Mouse (Mus musculus): ENCODE measurements around the gene Myd88. TPM values are rescaled to one million over a fixed set of nuclear protein-coding genes. Genes with fewer than 3 reads are reported as not detected.

The Myd88 gene
- polyA plus RNA-seq, 1 experiment from 2014 or later = 9.5 TPM

GRCm38 (mm10) chr9:119338350-119338749, 2.9 kb downstream of the Myd88 start:
- DNase-seq (ENCODE audit: extremely low spot score, low spot score) = no peak
- Histone ChIP-seq H3K4me3 (no peak overlapping the region), H3K9me3 (no peaks in the 10 kb centered on the region), H3K36me3 (replicated peaks) (peaks cover 9% of the 10 kb centered on the region), H3K27ac (no peak overlapping the region), H3K27me3 (ENCODE audit: poor library complexity, severe bottlenecking) (peaks cover 25% of the 10 kb centered on the region), H3K4me1 (peaks cover 35% of the 10 kb centered on the region)
- WGBS = 89% methylated on average over 3 of the region's 3 CpGs

- Histone ChIP-seq H3K27me3 (ENCODE audit: poor library complexity, severe bottlenecking) (peaks cover 25% of the 10 kb centered on the region), H3K9me3 (no peaks in the 10 kb centered on the region), H3K36me3 (replicated peaks) (peaks cover 4% of the 10 kb centered on the region), H3K4me3 (no peak overlapping the region), H3K27ac (no peak overlapping the region), H3K4me1 (peaks cover 33% of the 10 kb centered on the region)
- 92% methylated on average over 14 of the region's 14 CpGs for WGBS
- DNase-seq (ENCODE audit: extremely low spot score, low spot score) = no peak
These were observed 3.4 kb downstream of the Myd88 start for GRCm38 (mm10) chr9:119337842-119338241.

GRCm38 (mm10) chr9:119335571-119335970, 5.6 kb downstream of the Myd88 start:
- Histone ChIP-seq H3K27me3 (ENCODE audit: poor library complexity, severe bottlenecking) (peaks cover 25% of the 10 kb centered on the region), H3K9me3 (no peaks in the 10 kb centered on the region), H3K27ac (no peak overlapping the region), H3K4me3 (no peak overlapping the region), H3K36me3 (replicated peaks) (no peaks in the 10 kb centered on the region), H3K4me1 (peaks cover 17% of the 10 kb centered on the region)
- 83% methylated on average over 4 of the region's 4 CpGs for WGBS
- DNase-seq (ENCODE audit: extremely low spot score, low spot score) = no peak

- Histone ChIP-seq H3K36me3 (replicated peaks) (no peaks in the 10 kb centered on the region), H3K27me3 (ENCODE audit: poor library complexity, severe bottlenecking) (peaks cover 23% of the 10 kb centered on the region), H3K27ac (no peak overlapping the region), H3K4me1 (peaks cover 10% of the 10 kb centered on the region), H3K9me3 (no peaks in the 10 kb centered on the region), H3K4me3 (no peak overlapping the region)
- 85% methylated on average over 2 of the region's 2 CpGs for WGBS
- no peak for DNase-seq (ENCODE audit: extremely low spot score, low spot score)
These were observed 6.4 kb downstream of the Myd88 start for GRCm38 (mm10) chr9:119334834-119335233.

- H3K9me3 ChIP-seq = no peaks in the 10 kb centered on the region
- H3K27ac ChIP-seq = no peak overlapping the region
- no peak overlapping the region for H3K4me3 ChIP-seq
- no peak for DNase-seq (ENCODE audit: extremely low spot score, low spot score)
- H3K27me3 ChIP-seq (ENCODE audit: poor library complexity, severe bottlenecking) = peaks cover 18% of the 10 kb centered on the region
- peaks cover 5% of the 10 kb centered on the region for H3K4me1 ChIP-seq
- H3K36me3 ChIP-seq (replicated peaks) = no peaks in the 10 kb centered on the region
- 77% methylated on average over 10 of the region's 10 CpGs for WGBS
These were observed 6.9 kb downstream of the Myd88 start for GRCm38 (mm10) chr9:119334324-119334723.

GRCm38 (mm10) chr9:119330186-119330963, 10.8 kb downstream of the Myd88 start:
- no peaks in the 10 kb centered on the region for H3K27me3 ChIP-seq (ENCODE audit: poor library complexity, severe bottlenecking)
- 93% methylated on average over 15 of the region's 15 CpGs for WGBS
- H3K4me1 ChIP-seq = no peaks in the 10 kb centered on the region
- no peaks in the 10 kb centered on the region for H3K36me3 ChIP-seq (replicated peaks)
- no peak for DNase-seq (ENCODE audit: extremely low spot score, low spot score)
- H3K27ac ChIP-seq = no peak overlapping the region
- no peaks in the 10 kb centered on the region for H3K9me3 ChIP-seq
- no peak overlapping the region for H3K4me3 ChIP-seq

GRCm38 (mm10) chr9:119328488-119328887, 12.7 kb downstream of the Myd88 start:
- 85% methylated on average over 3 of the region's 3 CpGs for WGBS

GRCm38 (mm10) chr9:119324130-119324529, 17.1 kb downstream of the Myd88 start:
- H3K27me3 ChIP-seq (ENCODE audit: poor library complexity, severe bottlenecking) = no peaks in the 10 kb centered on the region
- DNase-seq (ENCODE audit: extremely low spot score, low spot score) = no peak
- 88% methylated on average over 1 of the region's 1 CpGs for WGBS
- peaks cover 4% of the 10 kb centered on the region for H3K36me3 ChIP-seq (replicated peaks)
- no peak overlapping the region for H3K27ac ChIP-seq
- no peak overlapping the region for H3K4me3 ChIP-seq
- H3K9me3 ChIP-seq = no peaks in the 10 kb centered on the region
- H3K4me1 ChIP-seq = peaks cover 35% of the 10 kb centered on the region

More at GRCm38 (mm10) chr9:119328488-119328887, 12.7 kb downstream of the Myd88 start:
- Histone ChIP-seq H3K4me3 (no peak overlapping the region), H3K9me3 (no peaks in the 10 kb centered on the region), H3K27me3 (ENCODE audit: poor library complexity, severe bottlenecking) (no peaks in the 10 kb centered on the region), H3K27ac (no peak overlapping the region), H3K4me1 (peaks cover 5% of the 10 kb centered on the region), H3K36me3 (replicated peaks) (no peaks in the 10 kb centered on the region)
- no peak for DNase-seq (ENCODE audit: extremely low spot score, low spot score)

- Histone ChIP-seq H3K4me1 (peaks cover 35% of the 10 kb centered on the region), H3K4me3 (peak overlapping the region; percentile 98), H3K27me3 (ENCODE audit: poor library complexity, severe bottlenecking) (no peaks in the 10 kb centered on the region), H3K27ac (peak overlapping the region; percentile 99), H3K9me3 (no peaks in the 10 kb centered on the region), H3K36me3 (replicated peaks) (peaks cover 9% of the 10 kb centered on the region)
- WGBS = 13% methylated on average over 9 of the region's 9 CpGs
- no peak for DNase-seq (ENCODE audit: extremely low spot score, low spot score)
These were observed 18.0 kb downstream of the Myd88 start for GRCm38 (mm10) chr9:119323260-119323645.

- WGBS = under 1% methylated on average over 76 of the region's 76 CpGs
- Histone ChIP-seq H3K4me1 (peaks cover 35% of the 10 kb centered on the region), H3K27me3 (ENCODE audit: poor library complexity, severe bottlenecking) (no peaks in the 10 kb centered on the region), H3K27ac (peak within 1 kb of the TSS; percentile 99), H3K9me3 (no peaks in the 10 kb centered on the region), H3K4me3 (peak within 1 kb of the TSS; percentile 98), H3K36me3 (replicated peaks) (peaks cover 11% of the 10 kb centered on the region)
- peak; percentile 96 for DNase-seq (ENCODE audit: extremely low spot score, low spot score)
These were observed 18.6 kb downstream of the Myd88 start, which contains the start of gene Oxsr1 for GRCm38 (mm10) chr9:119322289-119323259. Oxsr1 (minus strand) TSS chr9:119322427.

GRCm38 (mm10) chr9:119321392-119322229, 19.6 kb downstream of the Myd88 start:
- WGBS = under 1% methylated on average over 52 of the region's 59 CpGs
- Histone ChIP-seq H3K36me3 (replicated peaks) (peaks cover 11% of the 10 kb centered on the region), H3K27ac (peak overlapping the region; percentile 99), H3K4me1 (peaks cover 35% of the 10 kb centered on the region), H3K27me3 (ENCODE audit: poor library complexity, severe bottlenecking) (no peaks in the 10 kb centered on the region), H3K4me3 (peak overlapping the region; percentile 98), H3K9me3 (no peaks in the 10 kb centered on the region)
- DNase-seq (ENCODE audit: extremely low spot score, low spot score) = no peak

GRCm38 (mm10) chr9:119320946-119321345, 20.3 kb downstream of the Myd88 start:
- peaks cover 35% of the 10 kb centered on the region for H3K4me1 ChIP-seq
- peak; percentile 25 for DNase-seq (ENCODE audit: extremely low spot score, low spot score)
- H3K9me3 ChIP-seq = no peaks in the 10 kb centered on the region
- H3K36me3 ChIP-seq (replicated peaks) = peaks cover 11% of the 10 kb centered on the region
- peak overlapping the region; percentile 99 for H3K27ac ChIP-seq
- peak overlapping the region; percentile 98 for H3K4me3 ChIP-seq
- H3K27me3 ChIP-seq (ENCODE audit: poor library complexity, severe bottlenecking) = no peaks in the 10 kb centered on the region
- WGBS = 12% methylated on average over 7 of the region's 7 CpGs
